Mouse (Mus musculus) megakaryocyte progenitor cell, adult 5-6 weeks (primary cell): ENCODE results near the gene Cttnbp2. TPM values are rescaled to one million over a fixed set of nuclear protein-coding genes. Genes with fewer than 3 reads are reported as not detected.
A peak's percentile ranks its signal among the peaks of the same experiment; 100 is the strongest.
"Not testable (repeated sequence)": the region's sequence is repeated elsewhere in the genome, so short reads cannot be mapped to it uniquely, and the experiment has no call there.

Experiments
- ATAC-seq: replicated peaks from 2 replicates; pipeline ENCODE4 v1.8.0; 2016; ENCODE audit warnings: mild to moderate bottlenecking, moderate TSS enrichment, inconsistent platforms; ENCODE audit not compliant: poor library complexity
- total RNA-seq, 2 experiments: library from RNA; stranded (forward) in 1 of 2; stranded (reverse) in 1 of 2; fragments of 157-497, 149-512 nt in 1 of 2; fragments of 200-1000 nt in 1 of 2; gene quantifications; 2 replicates each; pipeline versions ENCODE4 v1.2.3 to v1.2.4; 2015 to 2017

The Cttnbp2 gene
- total RNA-seq, 2 experiments from 2014 or later = not detected

- no peak for ATAC-seq
These were observed 94.0 kb downstream of the Cttnbp2 start for GRCm38 (mm10) chr6:18420660-18421059.

GRCm38 (mm10) chr6:18417866-18418454 lies 96.7 kb downstream of the Cttnbp2 start:
- ATAC-seq = no peak

- ATAC-seq = peak; percentile 79
These were observed 98.7 kb downstream of the Cttnbp2 start for GRCm38 (mm10) chr6:18415961-18416360.

- no peak for ATAC-seq
These were observed 103.0 kb downstream of the Cttnbp2 start for GRCm38 (mm10) chr6:18411505-18412225.

GRCm38 (mm10) chr6:18408445-18408844 lies 106.2 kb downstream of the Cttnbp2 start:
- ATAC-seq = no peak

- peak; percentile 78 for ATAC-seq
These were observed 113.5 kb downstream of the Cttnbp2 start for GRCm38 (mm10) chr6:18401066-18401674.

GRCm38 (mm10) chr6:18381380-18381779 lies 133.3 kb downstream of the Cttnbp2 start:
- ATAC-seq = no peak

GRCm38 (mm10) chr6:18380300-18381202 lies 134.1 kb downstream of the Cttnbp2 start:
- no peak for ATAC-seq

GRCm38 (mm10) chr6:18377755-18378154 lies 136.9 kb downstream of the Cttnbp2 start:
- ATAC-seq = not testable (repeated sequence)

- ATAC-seq = no peak
These were observed 139.9 kb downstream of the Cttnbp2 start for GRCm38 (mm10) chr6:18374744-18375143.

- no peak for ATAC-seq
These were observed 141.0 kb downstream of the Cttnbp2 start for GRCm38 (mm10) chr6:18373652-18374051.

GRCm38 (mm10) chr6:18372447-18373228 lies 142.0 kb downstream of the Cttnbp2 start:
- ATAC-seq = peak; percentile 91

- ATAC-seq = peak; percentile 67
These were observed 144.9 kb downstream of the Cttnbp2 start for GRCm38 (mm10) chr6:18369723-18370122.

- ATAC-seq = no peak
These were observed 145.6 kb downstream of the Cttnbp2 start for GRCm38 (mm10) chr6:18369054-18369453.

- ATAC-seq = no peak
These were observed 152.4 kb downstream of the Cttnbp2 start for GRCm38 (mm10) chr6:18362232-18362631.

GRCm38 (mm10) chr6:18360955-18361354 lies 153.7 kb downstream of the Cttnbp2 start:
- no peak for ATAC-seq

- no peak for ATAC-seq
These were observed 154.5 kb downstream of the Cttnbp2 start for GRCm38 (mm10) chr6:18360154-18360553.

- ATAC-seq = no peak
These were observed 165.3 kb downstream of the Cttnbp2 start for GRCm38 (mm10) chr6:18349153-18349858.

- no peak for ATAC-seq
These were observed 170.4 kb downstream of the Cttnbp2 start for GRCm38 (mm10) chr6:18344272-18344671.

- ATAC-seq = no peak
These were observed 176.3 kb downstream of the Cttnbp2 start for GRCm38 (mm10) chr6:18338307-18338706.
